Mouse (Mus musculus) brain, embryonic 14.5 days (tissue): Measurements from ENCODE around the gene Obscn.

ENCODE experiments used
- CTCF ChIP-seq: fragments of 200-500 bp; IDR thresholded peaks from 2 replicates; pipeline ENCODE4 v1.5.1; 2012; ENCODE audit warnings: inconsistent platforms, mild to moderate bottlenecking, moderate library complexity, borderline replicate concordance; ENCODE audit not compliant: insufficient read depth, insufficient read length; ENCODE audit errors: extremely low read depth
- POLR2A ChIP-seq: fragments of 200-500 bp; IDR thresholded peaks from 2 replicates; pipeline ENCODE4 v1.6.1; 2012; ENCODE audit warnings: mild to moderate bottlenecking, inconsistent platforms, borderline replicate concordance; ENCODE audit not compliant: poor library complexity, insufficient read depth, insufficient read length, severe bottlenecking; ENCODE audit errors: extremely low read depth

DNA sequence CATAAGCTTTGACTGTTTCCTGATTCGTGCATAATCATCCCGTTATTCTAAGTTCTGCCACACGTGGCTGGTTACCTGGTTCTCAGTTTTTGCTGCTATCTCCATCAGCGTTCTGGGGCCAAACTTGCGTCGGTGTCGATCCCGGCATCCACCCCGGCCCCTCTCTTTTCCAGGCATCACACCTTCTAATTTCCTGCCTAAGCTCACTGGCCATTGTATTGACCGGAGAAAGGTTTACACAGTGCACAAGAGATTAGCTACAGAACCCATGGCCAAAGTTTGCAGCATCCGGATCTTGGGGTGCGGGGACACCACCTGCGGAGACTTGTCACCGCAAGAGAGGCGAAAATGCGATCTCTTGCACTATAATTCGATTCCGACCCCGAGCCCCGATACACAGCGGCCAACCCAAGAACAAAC lies 158.6 kb downstream of the Obscn start:
- no peak for TF ChIP-seq CTCF
- no peak for TF ChIP-seq POLR2A
